Mouse (Mus musculus): Measurements from ENCODE around the gene Metap1d. TPM values are rescaled to one million over a fixed set of nuclear protein-coding genes. Genes with fewer than 3 reads are reported as not detected.
A peak's percentile ranks its signal among the peaks of the same experiment; 100 is the strongest.

Gene Metap1d
- polyA plus RNA-seq, 1 experiment, result 3.5 TPM

GRCm38 (mm10) chr2:71528714-71529510 is 75.8 kb downstream of the Metap1d start:
- Histone ChIP-seq H3K36me3 (replicated peaks; ENCODE audit: low read length) (no peaks in the 10 kb centered on the region), H3K4me1 (peaks cover 55% of the 10 kb centered on the region), H3K9me3 (peaks cover 2% of the 10 kb centered on the region; the same call in 1 of the 2 replicates), H3K4me3 (replicated peaks) (peak overlapping the region; percentile 89), H3K27me3 (replicated peaks) (peaks cover 98% of the 10 kb centered on the region)
- TF ChIP-seq GATA1 (IDR thresholded peaks at IDR 0.05; ENCODE audit: borderline replicate concordance, low read length), result no peak
- TF ChIP-seq FLI1 (IDR thresholded peaks at IDR 0.05; ENCODE audit: low read length), result no peak

- peaks cover 60% of the 10 kb centered on the region for H3K4me1 ChIP-seq
- no peaks in the 10 kb centered on the region for H3K36me3 ChIP-seq (replicated peaks; ENCODE audit: low read length)
- peak overlapping the region; percentile 89 for H3K4me3 ChIP-seq (replicated peaks)
- TF ChIP-seq GATA1 (IDR thresholded peaks at IDR 0.05; ENCODE audit: borderline replicate concordance, low read length) (no peak), FLI1 (IDR thresholded peaks at IDR 0.05; ENCODE audit: low read length) (no peak)
- peaks cover 100% of the 10 kb centered on the region for H3K27me3 ChIP-seq (replicated peaks)
- peaks cover 2% of the 10 kb centered on the region; the same call in 1 of the 2 replicates for H3K9me3 ChIP-seq
Measured at GRCm38 (mm10) chr2:71529511-71530351, 76.7 kb downstream of the Metap1d start.

- H3K9me3 ChIP-seq, result peaks cover 2% of the 10 kb centered on the region; the same call in 1 of the 2 replicates
- H3K4me1 ChIP-seq, result peaks cover 60% of the 10 kb centered on the region
- H3K27me3 ChIP-seq (replicated peaks), result peaks cover 100% of the 10 kb centered on the region
- H3K36me3 ChIP-seq (replicated peaks; ENCODE audit: low read length), result no peaks in the 10 kb centered on the region
- H3K4me3 ChIP-seq (replicated peaks), result no peak overlapping the region
- TF ChIP-seq FLI1 (IDR thresholded peaks at IDR 0.05; ENCODE audit: low read length) (no peak), GATA1 (IDR thresholded peaks at IDR 0.05; ENCODE audit: borderline replicate concordance, low read length) (no peak)
Measured at GRCm38 (mm10) chr2:71530391-71531123, 77.5 kb downstream of the Metap1d start.

GRCm38 (mm10) chr2:71531124-71531590 is 78.1 kb downstream of the Metap1d start:
- Histone ChIP-seq H3K27me3 (replicated peaks) (peaks cover 99% of the 10 kb centered on the region), H3K4me1 (peaks cover 60% of the 10 kb centered on the region), H3K36me3 (replicated peaks; ENCODE audit: low read length) (no peaks in the 10 kb centered on the region), H3K4me3 (replicated peaks) (no peak overlapping the region), H3K9me3 (peaks cover 2% of the 10 kb centered on the region; the same call in 1 of the 2 replicates)
- no peak for TF ChIP-seq GATA1 (IDR thresholded peaks at IDR 0.05; ENCODE audit: borderline replicate concordance, low read length)

GRCm38 (mm10) chr2:71531990-71532970 is 79.2 kb downstream of the Metap1d start:
- peaks cover 53% of the 10 kb centered on the region for H3K4me1 ChIP-seq
- no peak for TF ChIP-seq FLI1 (IDR thresholded peaks at IDR 0.05; ENCODE audit: low read length)
- TF ChIP-seq GATA1 (IDR thresholded peaks at IDR 0.05; ENCODE audit: borderline replicate concordance, low read length), result no peak
- H3K27me3 ChIP-seq (replicated peaks), result peaks cover 98% of the 10 kb centered on the region
- H3K4me3 ChIP-seq (replicated peaks), result peak overlapping the region; percentile 7
- no peaks in the 10 kb centered on the region for H3K36me3 ChIP-seq (replicated peaks; ENCODE audit: low read length)
- no peaks in the 10 kb centered on the region; the same call in 1 of the 2 replicates for H3K9me3 ChIP-seq

GRCm38 (mm10) chr2:71533094-71533493 is 80.0 kb downstream of the Metap1d start:
- H3K9me3 ChIP-seq, result no peaks in the 10 kb centered on the region
- H3K4me3 ChIP-seq (replicated peaks), result no peak overlapping the region
- peaks cover 98% of the 10 kb centered on the region for H3K27me3 ChIP-seq (replicated peaks)
- TF ChIP-seq FLI1 (IDR thresholded peaks at IDR 0.05; ENCODE audit: low read length) (no peak), GATA1 (IDR thresholded peaks at IDR 0.05; ENCODE audit: borderline replicate concordance, low read length) (no peak)
- H3K36me3 ChIP-seq (replicated peaks; ENCODE audit: low read length), result no peaks in the 10 kb centered on the region
- H3K4me1 ChIP-seq, result peaks cover 48% of the 10 kb centered on the region

GRCm38 (mm10) chr2:71534242-71535052 is 81.4 kb downstream of the Metap1d start:
- H3K4me1 ChIP-seq, result peaks cover 45% of the 10 kb centered on the region
- H3K36me3 ChIP-seq (replicated peaks; ENCODE audit: low read length), result no peaks in the 10 kb centered on the region
- TF ChIP-seq FLI1 (IDR thresholded peaks at IDR 0.05; ENCODE audit: low read length) (no peak), GATA1 (IDR thresholded peaks at IDR 0.05; ENCODE audit: borderline replicate concordance, low read length) (no peak)
- no peaks in the 10 kb centered on the region for H3K9me3 ChIP-seq
- H3K4me3 ChIP-seq (replicated peaks), result no peak overlapping the region
- H3K27me3 ChIP-seq (replicated peaks), result peaks cover 98% of the 10 kb centered on the region
